Mouse (Mus musculus): Measurements from ENCODE around the gene Iqca.

Gene Iqca

DNA sequence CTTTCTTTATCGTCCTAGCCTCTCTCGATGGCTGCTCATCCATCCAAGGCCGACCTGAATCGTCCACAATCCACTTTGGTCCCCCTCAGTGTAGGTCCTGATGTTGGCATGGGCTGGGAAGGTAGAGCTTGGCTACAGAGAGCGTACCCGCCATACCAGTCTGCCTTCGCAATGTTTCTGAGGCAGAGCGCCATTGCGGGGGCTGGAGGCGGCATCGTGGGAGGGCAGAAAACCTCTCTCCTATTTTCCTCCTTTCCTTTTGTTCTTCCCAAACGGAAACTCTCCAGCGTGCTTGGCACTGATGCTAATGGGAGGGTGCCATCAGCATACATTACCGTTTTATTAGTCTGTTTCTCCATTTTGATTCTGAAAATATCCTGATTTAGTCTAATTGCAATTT lies 146.5 kb downstream of the Iqca start:
- no peaks in the 10 kb centered on the region for H3K9me3 ChIP-seq (ENCODE audit: low read length)
- peaks cover 26% of the 10 kb centered on the region for H3K4me1 ChIP-seq (replicated peaks; ENCODE audit: low read depth, low read length)
- no peaks in the 10 kb centered on the region for H3K36me3 ChIP-seq (ENCODE audit: insufficient read depth, low read length)
- TF ChIP-seq NANOG (IDR thresholded peaks at IDR 0.05; ENCODE audit: borderline replicate concordance, low read length) (no peak), CTCF (conservative IDR thresholded peaks at IDR 0.05; ENCODE audit: low read length) (no peak), POU5F1 (IDR thresholded peaks at IDR 0.05; ENCODE audit: borderline replicate concordance, low read length) (no peak)
- H3K4me3 ChIP-seq (replicated peaks; ENCODE audit: low read length) = no peak overlapping the region
- peaks cover 16% of the 10 kb centered on the region for H3K27me3 ChIP-seq (ENCODE audit: insufficient read depth, low read length)

DNA sequence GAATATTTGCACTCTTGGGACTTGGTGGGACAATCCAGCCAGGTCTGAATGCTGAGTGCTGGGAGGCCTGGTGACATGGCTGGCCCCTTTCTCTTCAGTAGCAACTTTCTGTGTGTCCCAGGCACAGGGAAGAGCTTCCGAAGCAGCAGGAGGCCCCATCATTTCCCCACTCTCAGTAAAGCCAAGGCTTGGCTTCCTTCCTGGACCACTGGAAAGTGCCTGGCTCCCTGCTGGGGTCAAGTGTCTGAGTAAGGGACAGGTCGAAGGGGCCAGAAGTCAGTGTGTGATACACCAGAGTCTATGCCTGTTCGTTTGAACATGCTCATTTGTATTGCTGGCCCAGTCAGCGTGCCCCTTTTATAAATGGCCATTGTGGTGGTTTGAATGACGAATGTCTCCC lies 152.2 kb downstream of the Iqca start:
- H3K9me3 ChIP-seq (ENCODE audit: low read length) = no peaks in the 10 kb centered on the region
- TF ChIP-seq CTCF (conservative IDR thresholded peaks at IDR 0.05; ENCODE audit: low read length) (no peak), NANOG (IDR thresholded peaks at IDR 0.05; ENCODE audit: borderline replicate concordance, low read length) (no peak), POU5F1 (IDR thresholded peaks at IDR 0.05; ENCODE audit: borderline replicate concordance, low read length) (no peak)
- H3K4me3 ChIP-seq (replicated peaks; ENCODE audit: low read length) = no peak overlapping the region
- peaks cover 58% of the 10 kb centered on the region for H3K27me3 ChIP-seq (ENCODE audit: insufficient read depth, low read length)
- peaks cover 28% of the 10 kb centered on the region for H3K4me1 ChIP-seq (replicated peaks; ENCODE audit: low read depth, low read length)
- H3K36me3 ChIP-seq (ENCODE audit: insufficient read depth, low read length) = no peaks in the 10 kb centered on the region

- H3K4me1 ChIP-seq (replicated peaks; ENCODE audit: low read depth, low read length) = peaks cover 28% of the 10 kb centered on the region
- no peak overlapping the region for H3K4me3 ChIP-seq (replicated peaks; ENCODE audit: low read length)
- peaks cover 64% of the 10 kb centered on the region for H3K27me3 ChIP-seq (ENCODE audit: insufficient read depth, low read length)
- no peaks in the 10 kb centered on the region for H3K36me3 ChIP-seq (ENCODE audit: insufficient read depth, low read length)
- TF ChIP-seq NANOG (IDR thresholded peaks at IDR 0.05; ENCODE audit: borderline replicate concordance, low read length) (no peak), POU5F1 (IDR thresholded peaks at IDR 0.05; ENCODE audit: borderline replicate concordance, low read length) (no peak), CTCF (conservative IDR thresholded peaks at IDR 0.05; ENCODE audit: low read length) (no peak)
- no peaks in the 10 kb centered on the region for H3K9me3 ChIP-seq (ENCODE audit: low read length)
Measured at GRCm38 (mm10) chr1:89999858-90000257, 153.3 kb downstream of the Iqca start.

DNA sequence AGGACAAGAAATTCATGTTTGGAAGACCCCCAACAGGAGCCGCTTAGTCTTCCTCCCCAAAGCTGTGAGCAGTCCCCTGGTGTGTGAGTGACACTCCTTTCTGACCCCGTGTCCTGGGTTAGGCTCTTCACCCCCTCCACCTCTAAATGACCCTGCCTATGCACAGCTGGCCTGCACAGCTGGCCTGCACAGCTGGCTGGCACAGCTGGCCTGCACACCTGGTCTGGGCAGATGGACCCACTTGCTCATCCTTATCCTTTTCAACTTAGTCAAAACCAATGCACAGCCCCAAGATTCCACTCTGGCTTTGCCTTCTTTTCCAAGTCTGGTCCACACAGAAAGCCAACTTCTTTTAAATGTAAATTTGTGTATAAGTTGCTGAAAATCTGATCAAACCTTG lies 154.5 kb downstream of the Iqca start:
- TF ChIP-seq CTCF (conservative IDR thresholded peaks at IDR 0.05; ENCODE audit: low read length) (no peak), POU5F1 (IDR thresholded peaks at IDR 0.05; ENCODE audit: borderline replicate concordance, low read length) (no peak), NANOG (IDR thresholded peaks at IDR 0.05; ENCODE audit: borderline replicate concordance, low read length) (no peak)
- Histone ChIP-seq H3K4me3 (replicated peaks; ENCODE audit: low read length) (no peak overlapping the region), H3K36me3 (ENCODE audit: insufficient read depth, low read length) (no peaks in the 10 kb centered on the region), H3K9me3 (ENCODE audit: low read length) (no peaks in the 10 kb centered on the region), H3K27me3 (ENCODE audit: insufficient read depth, low read length) (peaks cover 67% of the 10 kb centered on the region), H3K4me1 (replicated peaks; ENCODE audit: low read depth, low read length) (peaks cover 28% of the 10 kb centered on the region)

DNA sequence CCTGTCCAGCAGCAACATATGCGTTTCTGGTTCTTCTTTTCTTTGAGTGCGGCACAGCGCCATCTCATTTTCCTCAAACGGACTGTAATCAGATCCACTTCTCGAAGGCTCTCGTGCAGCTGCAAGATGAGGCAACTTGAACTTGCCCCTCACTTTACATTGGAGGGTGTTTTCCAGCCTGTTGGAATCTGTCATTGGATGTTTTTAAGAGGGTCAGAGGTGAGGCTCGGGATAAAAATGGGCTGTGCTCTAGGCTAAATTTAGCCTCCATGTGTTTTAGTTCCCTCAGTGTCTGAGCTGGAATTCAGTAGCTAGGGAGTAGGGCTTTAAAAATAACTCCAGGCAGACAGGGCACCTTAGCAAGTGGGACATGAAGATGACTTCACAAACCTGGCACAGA lies 155.1 kb downstream of the Iqca start:
- no peaks in the 10 kb centered on the region for H3K36me3 ChIP-seq (ENCODE audit: insufficient read depth, low read length)

DNA sequence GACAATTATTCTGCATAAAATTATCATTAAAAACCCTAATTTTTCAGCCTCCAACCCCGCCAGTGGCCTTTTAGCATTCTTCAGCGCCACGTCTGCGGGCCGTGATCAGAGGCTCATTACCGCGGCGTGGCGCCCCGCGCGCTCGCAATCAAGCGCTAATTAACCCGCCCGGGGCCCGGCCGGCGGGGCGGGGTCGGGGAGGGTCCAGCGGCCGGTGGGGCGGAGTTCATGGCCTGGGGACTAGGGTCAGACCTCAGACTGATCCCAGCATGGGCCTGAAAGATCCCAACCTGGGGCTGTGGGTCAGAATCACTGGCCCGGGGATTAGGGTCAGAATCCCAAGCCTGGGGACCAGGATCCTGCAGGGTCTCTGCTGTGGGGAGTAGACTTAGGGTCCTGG lies 160.9 kb downstream of the Iqca start:
- Histone ChIP-seq H3K4me1 (replicated peaks; ENCODE audit: low read depth, low read length) (peaks cover 15% of the 10 kb centered on the region), H3K36me3 (ENCODE audit: insufficient read depth, low read length) (no peaks in the 10 kb centered on the region), H3K9me3 (ENCODE audit: low read length) (no peaks in the 10 kb centered on the region), H3K27me3 (ENCODE audit: insufficient read depth, low read length) (peaks cover 78% of the 10 kb centered on the region), H3K4me3 (replicated peaks; ENCODE audit: low read length) (peak overlapping the region; percentile 71)
- TF ChIP-seq NANOG (IDR thresholded peaks at IDR 0.05; ENCODE audit: borderline replicate concordance, low read length) = no peak
- TF ChIP-seq CTCF (conservative IDR thresholded peaks at IDR 0.05; ENCODE audit: low read length) = no peak
- TF ChIP-seq POU5F1 (IDR thresholded peaks at IDR 0.05; ENCODE audit: borderline replicate concordance, low read length) = no peak

More for the DNA sequence above, 155.1 kb downstream of the Iqca start:
- H3K4me1 ChIP-seq (replicated peaks; ENCODE audit: low read depth, low read length) = peaks cover 26% of the 10 kb centered on the region
- peaks cover 71% of the 10 kb centered on the region for H3K27me3 ChIP-seq (ENCODE audit: insufficient read depth, low read length)
- no peak overlapping the region for H3K4me3 ChIP-seq (replicated peaks; ENCODE audit: low read length)
- TF ChIP-seq NANOG (IDR thresholded peaks at IDR 0.05; ENCODE audit: borderline replicate concordance, low read length) (no peak), POU5F1 (IDR thresholded peaks at IDR 0.05; ENCODE audit: borderline replicate concordance, low read length) (no peak), CTCF (conservative IDR thresholded peaks at IDR 0.05; ENCODE audit: low read length) (no peak)
- no peaks in the 10 kb centered on the region for H3K9me3 ChIP-seq (ENCODE audit: low read length)
